Mouse (Mus musculus) bone marrow macrophage, adult 2 months (primary cell): ENCODE data around the gene Bud13. TPM values are rescaled to one million over a fixed set of nuclear protein-coding genes. Genes with fewer than 3 reads are reported as not detected.

ENCODE experiments used
- H3K27ac ChIP-seq: 2 replicates; pipeline ENCODE4 v1.5.1; 2012; ENCODE audit warnings: low read depth, low read length; ENCODE audit not compliant: insufficient read depth
- H3K4me1 ChIP-seq: 2 replicates; pipeline ENCODE4 v1.6.1; 2012; ENCODE audit warnings: low read length; ENCODE audit not compliant: control insufficient read depth, insufficient read depth
- H3K4me3 ChIP-seq: 2 replicates; pipeline ENCODE4 v1.5.1; 2012; ENCODE audit warnings: mild to moderate bottlenecking, low read length, moderate library complexity; ENCODE audit not compliant: insufficient read depth
- CTCF ChIP-seq: IDR thresholded peaks from 2 replicates; pipeline ENCODE4 v1.5.1; 2012; ENCODE audit warnings: low read depth, mild to moderate bottlenecking, low read length, moderate library complexity
- POLR2A ChIP-seq: IDR thresholded peaks from 2 replicates; pipeline ENCODE4 v1.6.1; 2012; ENCODE audit warnings: mild to moderate bottlenecking, low read depth, low read length, borderline replicate concordance
- polyA plus RNA-seq: library from polyadenylated mRNA; stranded (reverse); fragments of >200 nt; gene quantifications from 2 replicates; pipeline ENCODE4 v1.2.4, GENCODE M21; 2012; ENCODE audit not compliant: missing spikeins, insufficient read depth, insufficient read length

Bud13 gene
- polyA plus RNA-seq, 1 experiment: 23.2 TPM

- H3K4me1 ChIP-seq: peaks cover 9% of the 10 kb centered on the region
- TF ChIP-seq CTCF (no peak; the same call in 1 of the 2 replicates), POLR2A (peak; percentile 92)
- peak within 1 kb of the TSS; percentile 43 for H3K27ac ChIP-seq
- peak within 1 kb of the TSS; percentile 86 for H3K4me3 ChIP-seq
Measured at GRCm38 (mm10) chr9:46272677-46273454, 9.9 kb upstream of the Bud13 start, which contains the start of gene Zpr1. Gene Zpr1 (plus strand): TSS chr9:46273064.

DNA sequence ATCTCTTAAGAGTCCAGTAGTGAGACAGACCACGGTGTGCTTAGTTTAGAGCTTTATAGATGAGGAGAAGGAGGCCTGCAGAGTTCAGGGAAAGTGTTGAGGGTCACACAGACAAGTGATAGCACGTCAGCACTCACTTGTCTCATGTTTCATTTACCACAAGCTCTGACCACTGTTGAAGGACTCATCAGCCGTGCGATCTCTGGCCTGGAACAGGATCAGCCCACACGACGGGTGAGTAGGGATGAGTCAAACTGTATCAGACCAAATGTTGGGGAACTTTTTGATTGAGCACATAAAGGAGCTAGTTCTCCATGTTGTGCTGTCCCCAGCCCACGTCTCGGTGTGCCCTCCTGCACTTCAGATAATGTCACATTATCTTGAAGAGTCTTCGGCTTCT, 8.3 kb upstream of the Bud13 start:
- Histone ChIP-seq H3K27ac (no peak overlapping the region), H3K4me3 (peak overlapping the region; percentile 86), H3K4me1 (peaks cover 9% of the 10 kb centered on the region)
- no peak for TF ChIP-seq CTCF
- no peak for TF ChIP-seq POLR2A

- Histone ChIP-seq H3K4me1 (no peaks in the 10 kb centered on the region), H3K4me3 (no peak overlapping the region), H3K27ac (no peak overlapping the region)
- TF ChIP-seq CTCF (no peak), POLR2A (no peak)
Measured at GRCm38 (mm10) chr9:46298381-46298780, 15.6 kb downstream of the Bud13 start.

- Histone ChIP-seq H3K4me3 (no peak overlapping the region), H3K27ac (no peak overlapping the region), H3K4me1 (no peaks in the 10 kb centered on the region)
- no peak for TF ChIP-seq POLR2A
- no peak for TF ChIP-seq CTCF
Measured at GRCm38 (mm10) chr9:46302142-46302541, 19.3 kb downstream of the Bud13 start.

- Histone ChIP-seq H3K27ac (no peak overlapping the region), H3K4me1 (no peaks in the 10 kb centered on the region), H3K4me3 (no peak overlapping the region)
- TF ChIP-seq CTCF: no peak
- TF ChIP-seq POLR2A: no peak
Measured at GRCm38 (mm10) chr9:46309121-46309520, 26.3 kb downstream of the Bud13 start.

GRCm38 (mm10) chr9:46314507-46314906, 31.7 kb downstream of the Bud13 start:
- Histone ChIP-seq H3K4me3 (no peak overlapping the region), H3K27ac (no peak overlapping the region), H3K4me1 (no peaks in the 10 kb centered on the region)
- TF ChIP-seq CTCF: peak; percentile 54; the same call in 1 of the 2 replicates
- TF ChIP-seq POLR2A: no peak

DNA sequence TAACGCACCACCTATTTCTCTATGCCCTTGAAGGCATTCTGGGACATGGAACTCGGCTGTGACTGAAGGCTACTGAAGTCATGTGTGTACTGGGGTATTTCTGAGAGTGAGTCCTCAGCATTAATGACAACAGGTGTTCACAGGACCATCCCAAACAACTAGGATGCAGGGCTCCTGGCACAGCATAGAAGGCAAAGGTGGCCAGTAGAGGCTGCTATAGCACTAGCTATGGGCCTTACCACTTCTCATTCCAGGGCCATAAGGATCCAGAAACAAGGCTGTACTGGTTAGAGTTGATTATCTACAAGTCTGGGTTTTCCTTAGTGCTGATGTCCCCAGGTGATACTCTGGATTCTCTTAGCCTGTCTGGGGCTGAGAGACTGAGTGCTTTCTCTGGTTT, 32.1 kb downstream of the Bud13 start:
- Histone ChIP-seq H3K4me3 (no peak overlapping the region), H3K4me1 (no peaks in the 10 kb centered on the region), H3K27ac (no peak overlapping the region)
- TF ChIP-seq CTCF: no peak
- no peak for TF ChIP-seq POLR2A

- Histone ChIP-seq H3K4me3 (no peak overlapping the region), H3K27ac (no peak overlapping the region), H3K4me1 (no peaks in the 10 kb centered on the region)
- TF ChIP-seq CTCF (no peak), POLR2A (no peak)
Measured at GRCm38 (mm10) chr9:46315807-46316365, 33.1 kb downstream of the Bud13 start.

GRCm38 (mm10) chr9:46316388-46316787, 33.6 kb downstream of the Bud13 start:
- Histone ChIP-seq H3K4me1 (no peaks in the 10 kb centered on the region), H3K4me3 (no peak overlapping the region), H3K27ac (no peak overlapping the region)
- TF ChIP-seq POLR2A (no peak), CTCF (no peak)

DNA sequence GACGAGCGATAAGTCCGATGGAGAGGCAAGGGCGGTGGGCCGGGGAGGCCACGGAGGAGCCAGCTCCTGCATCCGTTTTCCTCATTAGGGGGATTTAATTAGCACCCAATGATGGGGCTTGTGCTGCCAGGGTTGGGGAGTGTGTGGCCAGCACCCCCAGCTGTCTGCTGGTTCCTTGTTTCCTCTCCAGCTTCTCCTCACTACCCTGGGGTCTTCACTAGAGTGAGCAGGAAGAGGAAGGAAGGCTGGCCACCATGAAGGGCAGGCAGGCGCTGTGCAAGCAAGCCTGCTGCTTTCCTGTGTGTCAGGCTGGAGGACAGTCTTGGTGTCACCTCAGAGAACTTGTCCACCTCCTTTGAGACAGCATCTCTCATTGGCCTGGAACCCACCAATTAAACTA, 34.1 kb downstream of the Bud13 start:
- no peak overlapping the region for H3K4me3 ChIP-seq
- no peak overlapping the region for H3K27ac ChIP-seq
- TF ChIP-seq POLR2A (no peak), CTCF (no peak)
- H3K4me1 ChIP-seq: no peaks in the 10 kb centered on the region
